Mouse (Mus musculus) lung, adult 2 months (tissue): ENCODE data around the gene Rps10.

ENCODE experiments used
- CTCF ChIP-seq: fragments of 200-500 bp; IDR thresholded peaks from 2 replicates; pipeline ENCODE4 v1.5.1; 2011; ENCODE audit warnings: mild to moderate bottlenecking, low read length, control low read depth; ENCODE audit not compliant: insufficient read depth
- POLR2A ChIP-seq: fragments of 200-500 bp; IDR thresholded peaks from 2 replicates; pipeline ENCODE4 v1.6.1; 2011; ENCODE audit warnings: low read depth, mild to moderate bottlenecking, control low read depth, low read length, borderline replicate concordance; ENCODE audit errors: extremely low read depth

DNA sequence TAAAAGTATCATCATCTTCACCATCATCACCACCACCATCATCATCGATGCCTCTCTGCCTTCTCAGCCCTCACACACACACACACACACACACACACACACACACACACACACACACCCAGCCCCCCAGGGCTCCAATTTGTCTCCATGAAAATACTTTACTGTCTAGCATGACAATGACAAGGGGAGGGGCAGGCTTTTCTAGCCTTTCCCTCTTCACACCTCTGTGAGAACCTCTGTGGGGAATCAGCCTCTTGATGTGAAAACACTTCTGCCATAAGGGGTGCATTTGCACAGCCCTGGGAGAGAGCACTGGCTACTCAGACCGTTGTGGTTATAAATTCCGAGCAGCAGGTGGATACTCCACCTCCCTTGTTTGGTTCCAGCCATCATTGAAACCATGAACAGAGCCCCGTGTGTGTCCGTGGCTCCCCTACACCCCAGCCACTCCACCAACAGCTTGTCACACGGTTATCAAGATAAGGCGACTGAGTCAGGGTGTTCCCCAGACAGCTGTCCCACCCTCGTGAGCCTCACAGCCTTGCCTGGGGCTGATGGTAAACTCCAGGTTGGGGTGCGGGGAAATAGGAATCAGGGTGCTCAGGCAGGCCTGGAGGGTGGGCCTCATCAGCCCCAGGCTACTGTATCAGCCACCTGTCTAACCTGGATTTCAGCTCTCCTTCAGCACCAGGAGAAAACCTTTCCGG, 16.9 kb upstream of the Rps10 start:
- TF ChIP-seq POLR2A, result no peak
- TF ChIP-seq CTCF, result no peak
